Mouse (Mus musculus): ENCODE measurements around the gene Tcp11.

Gene Tcp11

GRCm38 (mm10) chr17:28040620-28041019, 39.8 kb downstream of the Tcp11 start:
- peak; percentile 42 for DNase-seq (ENCODE audit: low read depth, low spot score)

- no peak for DNase-seq (ENCODE audit: low read depth, low spot score)
Observed at GRCm38 (mm10) chr17:28036813-28037756, 43.4 kb downstream of the Tcp11 start.

GRCm38 (mm10) chr17:28034986-28035385, 45.5 kb downstream of the Tcp11 start:
- peak; percentile 57 for DNase-seq (ENCODE audit: low read depth, low spot score)

- no peak for DNase-seq (ENCODE audit: low read depth, low spot score)
Observed at GRCm38 (mm10) chr17:28033046-28033580, 47.3 kb downstream of the Tcp11 start.

- no peak for DNase-seq (ENCODE audit: low read depth, low spot score)
Observed at GRCm38 (mm10) chr17:28032219-28032618, 48.2 kb downstream of the Tcp11 start.

- DNase-seq (ENCODE audit: low read depth, low spot score) = no peak
Observed at GRCm38 (mm10) chr17:28031281-28031941, 49.0 kb downstream of the Tcp11 start.

GRCm38 (mm10) chr17:28030446-28030845, 50.0 kb downstream of the Tcp11 start:
- peak; percentile 19 for DNase-seq (ENCODE audit: low read depth, low spot score)

GRCm38 (mm10) chr17:28029308-28029707, 51.1 kb downstream of the Tcp11 start:
- peak; percentile 76 for DNase-seq (ENCODE audit: low read depth, low spot score)

GRCm38 (mm10) chr17:28028236-28028635, 52.2 kb downstream of the Tcp11 start:
- DNase-seq (ENCODE audit: low read depth, low spot score) = no peak

GRCm38 (mm10) chr17:28027197-28027596, 53.2 kb downstream of the Tcp11 start:
- no peak for DNase-seq (ENCODE audit: low read depth, low spot score)

- no peak for DNase-seq (ENCODE audit: low read depth, low spot score)
Observed at GRCm38 (mm10) chr17:28026111-28026872, 54.1 kb downstream of the Tcp11 start.

- DNase-seq (ENCODE audit: low read depth, low spot score) = no peak
Observed at GRCm38 (mm10) chr17:28025541-28025961, 54.9 kb downstream of the Tcp11 start.

- no peak for DNase-seq (ENCODE audit: low read depth, low spot score)
Observed at GRCm38 (mm10) chr17:28022854-28023655, 57.4 kb downstream of the Tcp11 start.

GRCm38 (mm10) chr17:28021911-28022310, 58.5 kb downstream of the Tcp11 start:
- DNase-seq (ENCODE audit: low read depth, low spot score) = no peak

- DNase-seq (ENCODE audit: low read depth, low spot score) = peak; percentile 79
Observed at GRCm38 (mm10) chr17:28019785-28020696, 60.4 kb downstream of the Tcp11 start.

- no peak for DNase-seq (ENCODE audit: low read depth, low spot score)
Observed at GRCm38 (mm10) chr17:28018776-28019175, 61.7 kb downstream of the Tcp11 start.

GRCm38 (mm10) chr17:28018344-28018743, 62.1 kb downstream of the Tcp11 start:
- peak; percentile 93 for DNase-seq (ENCODE audit: low read depth, low spot score)

All from ZHBTc4 (cell line).